Mouse (Mus musculus) liver, adult (tissue): ENCODE measurements around the gene Folr1.

Experiments used
- GATA4 ChIP-seq: IDR thresholded peaks from 2 replicates; pipeline ENCODE4 v1.6.1; 2014; ENCODE audit warnings: mild to moderate bottlenecking, low read length; ENCODE audit not compliant: insufficient replicate concordance

Gene Folr1

GRCm38 (mm10) chr7:101870629-101871028 is at the start of gene Folr1:
Gene Folr1, minus strand, starts transcription at chr7:101870788.
- no peak for TF ChIP-seq GATA4

DNA sequence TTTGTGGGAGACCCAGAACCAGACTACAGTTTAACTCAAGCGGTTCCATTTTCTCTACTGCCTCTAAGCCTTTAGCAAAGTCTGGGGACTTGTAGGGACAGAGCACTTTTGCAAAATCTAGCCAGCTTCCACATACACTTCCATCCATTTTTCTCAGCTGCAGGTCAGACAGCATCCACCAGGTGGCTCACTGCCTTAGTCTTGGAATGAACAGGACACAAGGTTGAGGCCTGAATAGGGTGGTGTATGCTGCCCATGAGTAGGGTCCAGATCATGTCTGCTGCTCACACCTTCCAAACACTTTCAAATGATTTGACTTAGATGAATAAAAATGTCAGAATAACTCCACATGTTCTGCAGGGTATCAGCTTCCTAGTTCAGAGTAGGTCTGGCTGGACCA is 47.5 kb upstream of the Folr1 start:
- no peak for TF ChIP-seq GATA4

- TF ChIP-seq GATA4 = no peak
These were observed 41.4 kb upstream of the Folr1 start for GRCm38 (mm10) chr7:101911982-101912381.

DNA sequence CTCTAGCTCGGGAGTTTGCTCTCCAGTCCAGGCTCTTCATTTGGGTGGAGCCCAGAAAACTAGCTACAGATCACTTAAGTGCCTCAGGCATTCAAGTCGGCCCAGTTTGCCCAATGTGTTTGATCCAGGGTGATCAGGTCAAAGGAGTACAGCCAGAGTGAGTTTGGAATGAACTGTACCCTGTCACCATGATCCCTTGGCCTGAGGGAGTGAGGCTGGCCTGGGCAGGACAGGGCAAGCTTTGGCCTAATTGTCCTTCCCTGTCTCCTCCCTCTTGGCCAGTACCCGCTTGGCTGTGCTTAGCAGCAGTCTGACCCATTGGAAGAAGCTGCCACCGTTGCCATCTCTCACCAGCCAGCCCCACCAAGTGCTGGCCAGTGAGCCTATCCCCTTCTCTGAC is 39.5 kb upstream of the Folr1 start:
- TF ChIP-seq GATA4 = no peak

- TF ChIP-seq GATA4 = no peak
These were observed 37.8 kb upstream of the Folr1 start for GRCm38 (mm10) chr7:101908367-101908766.

- no peak for TF ChIP-seq GATA4
These were observed 36.1 kb upstream of the Folr1 start for GRCm38 (mm10) chr7:101906696-101907095.

DNA sequence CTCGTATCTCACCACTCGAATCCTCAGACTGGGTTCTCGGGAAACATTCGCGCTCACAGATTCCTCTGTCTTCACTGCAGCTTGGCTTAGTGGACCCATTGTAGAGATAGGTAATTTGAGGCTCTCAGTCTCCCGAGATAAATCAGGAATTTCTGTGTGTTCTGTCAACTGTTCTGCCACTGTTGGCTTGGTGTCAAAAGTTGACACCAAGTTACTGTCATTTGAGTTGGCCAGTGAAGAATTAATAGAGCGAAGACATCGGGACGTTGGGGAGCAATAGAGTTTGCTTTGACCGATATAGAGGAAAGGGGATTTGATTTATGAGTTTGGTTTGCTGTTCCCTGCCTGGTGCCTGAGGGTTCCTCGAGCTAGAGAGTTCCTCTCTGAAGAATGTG is 35.7 kb upstream of the Folr1 start, which contains the start of gene Tomt:
Gene Tomt (minus strand): TSS at position 73 of the 395 bp plus-strand sequence.
- TF ChIP-seq GATA4 = no peak

DNA sequence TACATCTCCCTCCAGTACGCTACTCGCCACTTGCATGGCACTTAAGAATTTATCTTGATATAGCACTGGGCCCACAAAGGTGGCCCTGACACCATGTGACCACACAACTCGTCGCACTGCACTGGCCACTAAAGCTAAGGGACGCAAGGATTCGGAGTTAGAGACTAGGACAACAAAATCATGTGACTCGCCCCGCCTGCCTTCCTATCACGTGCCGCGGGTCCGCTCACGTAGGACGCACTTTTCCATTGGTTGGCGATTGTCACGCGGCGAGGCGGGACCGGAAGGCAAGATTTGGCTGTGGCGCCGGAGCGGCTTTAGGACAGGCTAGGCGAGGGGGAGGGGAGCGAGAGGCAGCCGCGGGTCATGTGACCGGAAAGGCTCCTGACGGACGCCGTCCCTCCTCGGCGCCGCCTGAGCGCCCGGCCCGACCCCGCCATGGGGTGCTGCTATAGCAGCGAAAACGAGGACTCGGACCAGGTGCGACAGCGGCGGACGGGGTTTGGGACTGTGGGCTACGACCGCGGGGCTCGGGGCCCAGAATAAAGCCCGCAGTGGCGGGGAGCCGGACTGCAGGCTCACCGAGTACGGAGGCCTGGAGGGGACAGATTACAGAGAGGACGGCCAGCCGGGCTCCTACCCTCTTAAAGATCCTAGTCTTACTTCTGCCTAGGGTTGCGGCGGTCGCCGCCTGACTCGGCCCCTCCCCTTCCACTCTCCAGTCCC is 35.1 kb upstream of the Folr1 start, which contains the start of gene Lamtor1:
Gene Lamtor1 (plus strand): TSS at position 344 of the 726 bp plus-strand sequence.
- TF ChIP-seq GATA4 = peak; percentile 40; the same call in 1 of the 2 replicates

DNA sequence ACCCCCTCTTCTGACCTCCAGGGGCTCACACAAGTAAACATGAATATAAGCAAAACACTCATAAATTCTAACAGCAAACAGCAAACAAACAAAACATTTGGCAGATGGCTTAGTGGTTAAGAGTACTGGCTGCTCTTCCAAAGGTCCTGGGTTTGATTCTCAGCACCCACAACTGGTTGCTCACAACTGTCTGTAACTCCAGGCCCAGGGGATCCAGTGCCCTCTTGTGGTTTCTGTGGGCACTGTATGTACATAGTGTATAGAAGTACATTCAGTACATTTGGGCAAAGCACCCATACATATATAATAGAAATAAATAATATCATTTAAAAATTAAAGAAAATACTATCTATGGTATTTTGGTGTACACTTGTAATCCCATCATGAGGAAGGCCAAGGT is 32.3 kb upstream of the Folr1 start:
- no peak for TF ChIP-seq GATA4

DNA sequence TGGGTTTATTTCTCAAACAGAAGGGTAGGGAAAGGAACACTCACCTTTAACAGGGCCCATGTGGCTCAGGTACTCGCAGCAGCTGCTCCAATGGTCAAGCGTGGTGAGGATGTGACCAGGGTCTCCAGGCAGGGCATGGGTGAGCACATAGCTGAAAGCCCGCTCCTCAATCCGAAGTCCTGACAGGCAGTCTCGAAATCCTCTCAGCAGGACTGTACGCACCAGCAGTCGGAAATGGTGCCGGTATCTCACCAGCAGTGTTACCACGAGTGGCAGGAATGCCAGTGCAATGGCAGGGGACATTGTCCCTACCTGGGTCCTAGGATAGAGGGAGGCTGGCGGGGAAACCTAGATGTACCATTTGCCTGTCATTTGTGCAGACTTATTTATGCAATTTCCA is 31.4 kb upstream of the Folr1 start:
- TF ChIP-seq GATA4 = no peak

DNA sequence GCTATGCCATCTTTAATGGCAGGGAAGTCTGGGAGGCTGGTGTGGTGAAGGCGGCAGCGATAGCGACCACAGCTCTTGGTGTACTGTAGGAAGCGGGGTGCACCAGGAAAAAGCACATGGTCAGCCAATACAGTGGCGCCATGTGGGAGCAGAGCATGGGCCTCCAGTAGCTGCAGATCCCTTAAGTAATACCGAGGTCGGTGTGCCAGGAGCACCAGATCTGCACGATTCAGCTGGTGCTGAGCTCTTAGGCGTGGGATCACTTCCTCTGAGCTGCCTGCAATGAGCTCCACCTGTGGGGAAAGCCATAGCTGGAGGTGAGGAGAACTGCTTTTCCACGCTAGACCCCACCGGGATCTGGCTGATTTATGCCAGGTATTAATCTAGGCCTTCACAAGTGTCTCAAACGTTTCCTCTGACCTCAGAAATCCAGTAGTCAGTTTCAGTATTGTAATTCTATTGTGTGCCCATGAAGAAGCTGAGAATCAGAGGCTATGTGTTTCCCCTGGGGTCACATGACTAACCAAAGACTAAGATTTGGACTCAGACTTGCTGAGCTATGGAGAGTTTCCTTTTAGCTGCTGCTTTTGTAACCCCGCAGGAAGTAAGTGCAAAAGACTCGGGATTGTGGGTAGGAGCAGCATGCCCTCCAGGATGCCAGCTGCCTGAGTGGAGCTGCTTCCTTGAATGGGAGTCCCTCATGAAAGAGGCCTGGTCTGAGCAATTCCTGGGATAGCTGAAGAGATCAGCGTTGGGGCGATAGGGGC is 29.9 kb upstream of the Folr1 start:
- TF ChIP-seq GATA4 = no peak

DNA sequence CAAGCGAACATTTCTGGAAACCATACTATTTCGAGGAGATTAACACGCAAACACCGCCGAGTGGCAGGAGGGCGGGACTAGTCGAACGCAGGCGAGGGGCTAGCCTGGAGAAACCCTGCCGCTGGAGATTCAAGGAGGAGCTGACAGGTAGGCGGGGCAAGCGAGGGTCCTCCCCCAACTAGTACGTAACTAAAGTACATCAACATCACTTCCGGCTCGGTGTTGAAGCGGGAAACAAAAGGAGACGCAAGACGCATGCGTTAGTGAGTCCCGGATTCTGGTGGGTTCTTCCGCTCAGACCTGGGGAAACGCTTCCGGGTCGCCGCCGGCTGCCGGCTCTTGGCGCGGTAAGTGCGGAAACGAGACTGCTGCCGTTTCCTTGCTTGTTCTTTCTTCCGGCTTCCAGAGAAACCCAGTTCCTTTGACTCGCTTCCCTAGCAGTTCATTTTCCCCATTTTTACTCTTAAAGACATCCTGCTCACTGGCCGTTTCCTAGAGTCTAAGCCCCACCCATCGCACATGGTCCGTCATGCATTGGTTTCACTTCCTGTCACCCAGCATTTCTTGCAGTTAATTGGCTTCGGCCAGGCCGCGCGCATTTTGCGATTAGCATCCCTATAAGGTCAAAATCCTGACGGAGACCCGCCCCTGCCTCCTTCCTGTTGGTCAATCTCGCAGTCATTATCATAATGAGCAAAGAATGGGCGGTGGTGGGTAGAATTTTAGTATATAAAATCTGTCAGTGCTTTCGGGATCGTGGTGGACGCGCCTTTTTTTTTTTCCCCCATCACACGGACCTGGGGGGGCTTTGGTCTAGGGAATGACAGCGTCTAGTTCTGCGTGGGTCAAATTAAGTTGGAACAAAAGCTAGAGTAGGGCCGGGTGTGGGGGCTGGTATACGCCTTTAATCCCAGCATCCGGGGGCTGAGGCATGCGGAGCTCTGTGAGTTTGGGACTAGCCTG is 25.8 kb upstream of the Folr1 start:
- TF ChIP-seq GATA4 = 0 out of 2 replicates have a peak, but pooled peaks have one; percentile 64

DNA sequence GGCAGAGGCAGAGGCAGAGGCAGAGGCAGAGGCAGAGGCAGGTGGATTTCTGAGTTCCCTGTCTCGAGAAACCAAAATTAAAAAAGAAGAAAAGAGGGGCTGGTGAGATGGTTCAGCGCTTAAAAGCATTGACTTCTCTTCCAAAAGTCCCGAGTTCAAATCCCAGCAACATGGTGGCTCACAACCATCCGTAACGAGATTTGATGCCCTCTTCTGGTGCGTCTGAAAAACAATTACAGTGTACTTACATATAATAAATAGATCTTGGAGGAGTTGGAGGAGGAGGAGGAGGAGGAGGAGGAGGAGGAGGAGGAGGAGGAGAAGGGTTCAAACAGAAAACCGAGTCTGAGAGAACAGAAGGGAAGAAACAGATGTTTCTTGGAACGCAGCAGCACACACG is 25.1 kb upstream of the Folr1 start:
- TF ChIP-seq GATA4 = no peak

DNA sequence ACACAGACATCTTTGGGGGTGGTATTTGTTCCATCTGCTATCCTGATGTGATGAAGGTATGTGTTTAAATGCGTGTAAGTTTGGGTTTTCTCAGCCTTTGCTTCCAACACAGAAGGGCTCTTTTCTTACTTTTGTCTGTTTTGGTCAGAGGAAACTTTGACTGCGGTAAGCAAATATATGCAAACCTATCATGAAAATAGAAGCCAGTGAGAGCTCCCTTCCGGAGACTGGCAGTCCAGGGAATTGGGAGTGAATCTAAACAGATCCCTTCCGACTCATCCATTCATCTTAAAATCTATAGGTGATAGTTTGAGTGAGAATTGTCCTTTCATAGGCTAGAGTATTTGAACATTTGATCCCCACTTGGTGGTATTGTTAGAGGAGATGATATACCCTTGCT is 17.9 kb upstream of the Folr1 start:
- no peak for TF ChIP-seq GATA4

DNA sequence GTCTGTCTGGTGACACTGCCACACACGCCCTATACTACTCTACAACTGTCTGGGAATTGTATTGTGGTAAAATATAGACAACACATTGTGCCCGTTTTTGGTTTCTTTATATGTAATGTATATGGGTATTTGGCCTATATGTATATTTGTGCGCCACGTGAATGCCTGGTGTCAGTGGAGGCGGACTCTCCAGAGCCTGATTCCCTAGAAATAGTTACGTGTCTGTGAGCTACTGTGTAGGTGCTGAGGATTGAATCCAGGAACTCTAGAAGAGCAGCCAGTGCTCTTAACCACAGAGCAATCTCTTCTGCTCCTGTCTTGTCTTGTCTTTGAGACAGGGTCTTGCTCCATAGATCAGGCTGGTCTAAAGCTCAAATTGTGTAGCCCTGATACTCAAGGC is 15.7 kb upstream of the Folr1 start:
- TF ChIP-seq GATA4 = no peak
